Mouse (Mus musculus): ENCODE results near the gene Prdm11.

Gene Prdm11

DNA sequence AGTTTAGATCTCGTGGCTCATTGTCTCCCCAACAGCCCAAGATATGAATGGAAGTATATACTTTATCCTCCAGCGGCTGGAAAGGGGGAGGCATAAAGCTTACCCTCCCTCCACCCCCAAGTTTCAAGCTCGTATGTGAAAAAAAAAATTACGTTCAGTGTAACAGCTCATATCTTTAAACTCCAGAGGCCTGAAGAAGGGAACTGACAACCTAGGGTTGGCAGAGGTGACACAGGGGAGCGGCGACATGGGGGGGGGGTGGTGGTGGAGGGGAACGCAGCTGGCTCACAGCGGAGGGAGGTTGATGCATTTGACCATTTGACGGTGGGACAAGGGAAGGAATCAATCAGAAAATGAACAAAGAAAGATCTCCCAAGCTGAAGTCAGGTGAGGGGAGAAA is 74.9 kb downstream of the Prdm11 start:
- no peak for DNase-seq (ENCODE audit: extremely low read depth, insufficient read length, low spot score)

DNA sequence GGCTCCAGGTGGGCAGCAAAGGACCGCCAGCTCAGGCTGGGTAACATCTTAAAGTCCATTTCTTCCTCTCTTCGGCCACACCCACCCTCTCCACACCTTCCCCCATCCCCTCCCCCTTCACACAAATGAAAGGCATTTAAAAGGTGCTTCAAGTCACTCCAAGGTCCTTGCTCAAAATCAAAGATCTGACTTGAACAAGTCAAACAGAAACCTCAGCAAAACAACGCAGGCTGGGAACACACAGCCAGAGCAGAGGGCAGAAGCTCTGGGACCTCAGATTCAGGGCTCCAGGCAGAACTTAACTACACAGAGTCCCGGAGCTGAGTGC is 78.2 kb downstream of the Prdm11 start:
- DNase-seq (ENCODE audit: extremely low read depth, insufficient read length, low spot score) = no peak

DNA sequence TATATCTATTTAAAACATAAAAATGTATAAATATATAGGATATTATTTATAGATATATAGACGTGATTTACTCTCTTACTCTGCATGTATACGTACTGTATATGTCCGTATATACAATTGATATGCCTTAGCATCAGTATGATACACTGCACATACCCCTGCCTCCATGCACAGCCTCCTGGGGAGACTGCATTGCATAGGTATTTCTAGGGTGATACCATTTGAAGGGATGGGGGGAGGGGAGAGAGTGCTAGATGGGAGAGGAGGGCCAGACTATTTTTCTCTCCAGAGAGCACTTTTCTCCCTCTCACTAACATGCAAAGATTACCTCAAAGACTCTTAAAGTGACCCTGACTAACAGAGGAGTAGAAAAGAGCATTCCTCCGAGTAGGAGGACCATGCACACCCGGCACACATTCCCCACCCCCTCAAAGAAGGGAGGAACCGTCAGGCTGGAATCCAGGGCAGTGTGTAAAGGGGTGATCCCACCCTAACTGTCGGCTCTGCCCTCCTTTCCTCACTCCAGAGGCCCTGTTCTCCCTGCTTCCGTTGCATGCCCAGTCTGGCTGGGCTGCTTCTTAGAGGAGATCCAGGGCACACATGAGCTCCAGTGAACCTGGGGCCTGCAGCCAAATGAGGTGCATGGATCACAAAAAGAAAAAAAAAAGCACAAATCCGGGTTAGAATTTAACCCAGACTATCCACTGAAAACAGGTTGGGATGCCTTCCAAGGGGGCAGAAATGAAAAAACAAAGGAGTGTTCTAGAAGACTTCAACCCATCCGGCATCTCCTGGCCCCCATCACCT is 78.7 kb downstream of the Prdm11 start:
- no peak for DNase-seq (ENCODE audit: extremely low read depth, insufficient read length, low spot score)

DNA sequence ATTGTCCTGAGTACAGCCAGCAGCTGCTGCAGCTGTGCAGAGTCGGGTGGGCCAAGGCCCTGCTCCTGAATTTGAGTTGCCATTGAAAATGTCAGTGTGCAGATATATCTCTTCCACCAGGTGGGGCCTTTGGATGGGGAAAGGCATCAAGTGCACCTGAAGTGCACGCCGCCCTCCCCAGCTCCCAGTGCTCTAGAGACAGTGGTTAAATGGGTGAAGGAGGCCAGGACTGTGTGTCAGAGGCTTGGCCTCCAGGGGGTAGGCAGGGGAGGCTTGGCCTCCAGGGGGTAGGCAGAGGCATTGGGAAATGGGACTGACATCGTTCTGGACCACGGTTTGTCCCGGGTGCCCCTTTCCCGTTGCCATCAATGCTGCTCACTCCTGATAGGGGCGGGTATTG is 79.7 kb downstream of the Prdm11 start:
- no peak for DNase-seq (ENCODE audit: extremely low read depth, insufficient read length, low spot score)

DNA sequence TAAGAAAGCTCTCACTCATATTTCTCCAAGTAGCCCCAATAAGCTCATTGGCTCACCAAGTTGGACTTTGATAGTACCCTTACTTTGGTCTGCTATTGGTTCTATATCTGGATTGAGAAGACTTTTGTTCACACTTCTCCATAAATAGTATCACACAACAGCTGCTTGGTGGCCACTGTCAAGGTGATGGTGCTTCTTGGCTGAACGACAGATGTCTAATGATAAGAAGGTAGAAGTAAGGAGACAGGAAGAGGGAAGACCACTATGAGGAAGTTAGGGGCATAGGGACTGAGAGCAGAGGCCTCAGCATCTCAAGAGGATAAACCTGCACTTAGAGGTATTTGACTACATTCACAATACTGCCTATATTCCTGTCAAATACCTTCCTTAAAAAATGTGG is 81.6 kb downstream of the Prdm11 start:
- DNase-seq (ENCODE audit: extremely low read depth, insufficient read length, low spot score) = no peak

DNA sequence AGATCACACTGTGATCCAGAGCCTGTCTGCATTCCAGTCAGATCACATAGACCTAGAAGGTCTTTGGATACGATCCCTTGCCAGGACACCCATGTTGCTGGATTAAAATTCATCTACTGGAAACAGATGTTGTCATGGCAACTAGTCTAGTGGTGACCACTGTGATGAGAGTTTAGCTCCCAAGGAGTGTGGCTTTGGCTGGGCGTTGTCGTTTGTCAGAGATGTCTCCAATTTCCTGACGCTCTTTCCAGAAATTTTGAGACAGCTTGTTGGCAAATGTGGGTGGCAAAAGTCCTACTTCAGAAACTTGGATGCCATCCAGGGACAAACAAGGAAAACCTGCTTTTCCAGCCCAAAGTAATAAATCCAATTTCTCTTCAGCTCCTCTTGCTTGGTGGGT is 87.3 kb downstream of the Prdm11 start:
- no peak for DNase-seq (ENCODE audit: extremely low read depth, insufficient read length, low spot score)

DNA sequence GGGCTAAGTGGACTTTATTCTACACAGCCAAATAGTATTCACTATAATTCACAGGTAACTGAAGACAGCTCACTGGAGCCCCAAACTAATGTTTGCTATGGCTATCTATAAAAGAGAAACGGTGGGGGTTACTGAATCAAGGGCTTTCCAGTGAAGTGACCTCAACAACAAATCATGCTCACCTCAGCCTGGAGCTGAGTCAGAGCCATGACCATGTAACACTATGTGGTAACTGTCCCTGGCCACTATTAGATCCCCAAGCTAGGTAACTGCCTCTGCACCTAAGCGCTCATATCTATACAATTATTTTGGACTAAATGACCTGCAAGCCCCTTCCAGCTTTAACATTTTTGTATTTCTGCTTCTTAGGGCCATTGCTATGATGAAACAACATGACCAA is 89.0 kb downstream of the Prdm11 start:
- no peak for DNase-seq (ENCODE audit: extremely low read depth, insufficient read length, low spot score)

DNA sequence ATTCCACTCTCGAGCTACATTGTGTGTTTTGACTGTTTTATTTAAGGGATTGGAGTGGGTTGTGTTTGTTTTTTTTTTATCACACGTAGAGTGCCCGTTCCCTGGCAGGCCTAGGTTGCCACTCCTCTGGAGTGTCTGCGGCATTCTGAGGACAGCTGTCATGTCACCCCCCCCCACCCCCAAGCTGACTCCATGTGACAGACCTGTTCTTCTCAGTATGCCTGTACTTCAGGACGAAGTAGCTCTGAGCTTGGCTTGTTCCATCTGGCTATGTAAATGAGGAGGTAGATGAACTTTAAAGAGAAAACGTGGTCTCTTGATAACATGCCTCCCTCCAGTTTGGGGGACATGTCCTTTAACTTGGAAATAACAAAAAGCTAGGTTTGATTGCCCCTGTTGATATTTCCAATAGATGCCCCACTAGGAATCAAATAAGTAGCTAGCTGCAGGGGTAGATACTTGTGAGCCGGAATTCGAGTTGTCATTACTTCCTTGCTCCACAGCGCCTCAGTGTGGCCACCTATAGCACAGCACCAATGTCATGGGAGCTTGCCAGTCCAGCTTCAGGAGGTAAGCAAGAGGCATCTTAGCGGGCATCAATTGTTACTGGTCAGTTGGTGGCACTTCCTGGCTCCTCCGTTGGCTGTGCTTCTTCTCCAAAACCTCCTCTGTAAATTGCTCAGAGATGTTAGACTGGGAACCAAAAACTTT is 91.4 kb downstream of the Prdm11 start:
- DNase-seq (ENCODE audit: extremely low read depth, insufficient read length, low spot score) = no peak

DNA sequence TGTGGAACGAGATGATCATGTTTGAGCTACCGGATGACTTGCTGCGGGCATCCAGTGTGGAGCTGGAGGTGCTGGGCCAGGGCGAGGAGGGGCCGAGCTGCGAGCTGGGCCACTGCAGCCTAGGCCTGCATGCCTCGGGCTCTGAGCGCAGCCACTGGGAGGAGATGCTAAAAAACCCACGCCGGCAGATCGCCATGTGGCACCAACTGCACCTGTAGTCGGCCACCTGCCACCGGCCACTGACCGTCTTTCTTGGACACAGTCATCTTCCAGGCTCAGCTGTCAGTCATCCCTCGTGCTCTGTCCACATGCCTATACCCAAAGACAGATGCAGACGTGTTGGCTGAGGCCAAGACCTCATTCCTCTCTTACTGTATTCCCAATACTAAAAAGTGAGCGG is 92.5 kb downstream of the Prdm11 start:
- no peak for DNase-seq (ENCODE audit: extremely low read depth, insufficient read length, low spot score)

DNA sequence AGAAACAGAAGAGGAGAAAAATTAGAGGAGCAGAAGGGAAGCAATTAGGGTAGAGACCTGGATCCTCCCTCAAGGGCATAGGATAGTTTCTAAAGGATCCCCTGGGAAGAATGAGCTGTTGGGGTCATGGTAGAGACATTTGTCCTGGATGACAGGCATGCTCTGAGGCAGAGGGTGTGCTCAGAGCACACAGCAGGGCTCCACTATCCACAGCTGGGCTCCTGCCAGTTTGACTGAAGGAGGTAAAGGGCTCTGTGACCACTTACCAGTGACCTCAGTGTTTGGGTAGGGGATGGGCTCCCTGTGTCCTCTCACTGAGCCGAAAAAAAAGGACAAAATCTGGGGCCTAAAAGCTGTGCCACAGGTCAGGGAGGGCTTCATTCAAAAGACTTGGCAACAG is 96.4 kb downstream of the Prdm11 start:
- no peak for DNase-seq (ENCODE audit: extremely low read depth, insufficient read length, low spot score)

DNA sequence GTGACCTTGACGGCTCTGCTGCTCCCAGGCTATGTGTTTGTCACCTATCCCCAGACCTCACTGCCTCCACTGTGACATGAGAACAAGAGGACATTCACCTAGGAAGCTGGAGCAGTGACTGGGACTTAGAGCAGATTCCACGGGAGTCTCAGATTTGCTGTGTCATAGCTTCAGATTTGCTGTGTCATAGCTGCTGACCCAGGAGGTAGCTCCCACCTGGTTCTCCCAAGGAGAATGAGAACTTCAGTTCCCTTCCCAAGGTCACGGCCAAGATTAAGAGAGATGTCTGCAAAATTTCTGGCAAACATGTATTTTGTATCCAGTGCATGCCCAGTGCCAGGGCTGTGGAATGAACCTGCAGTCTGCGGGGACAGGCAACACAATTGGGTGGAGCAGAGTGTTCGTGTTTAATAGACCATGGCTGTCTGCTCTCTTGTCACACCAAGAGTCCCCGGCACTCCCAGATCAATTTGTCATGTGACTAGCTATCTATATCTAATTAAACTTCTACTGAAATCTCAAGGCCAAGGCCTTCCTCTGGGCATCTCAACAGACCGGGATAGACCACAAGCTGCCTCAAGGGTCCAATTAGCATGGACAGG is 97.2 kb downstream of the Prdm11 start:
- DNase-seq (ENCODE audit: extremely low read depth, insufficient read length, low spot score) = no peak

DNA sequence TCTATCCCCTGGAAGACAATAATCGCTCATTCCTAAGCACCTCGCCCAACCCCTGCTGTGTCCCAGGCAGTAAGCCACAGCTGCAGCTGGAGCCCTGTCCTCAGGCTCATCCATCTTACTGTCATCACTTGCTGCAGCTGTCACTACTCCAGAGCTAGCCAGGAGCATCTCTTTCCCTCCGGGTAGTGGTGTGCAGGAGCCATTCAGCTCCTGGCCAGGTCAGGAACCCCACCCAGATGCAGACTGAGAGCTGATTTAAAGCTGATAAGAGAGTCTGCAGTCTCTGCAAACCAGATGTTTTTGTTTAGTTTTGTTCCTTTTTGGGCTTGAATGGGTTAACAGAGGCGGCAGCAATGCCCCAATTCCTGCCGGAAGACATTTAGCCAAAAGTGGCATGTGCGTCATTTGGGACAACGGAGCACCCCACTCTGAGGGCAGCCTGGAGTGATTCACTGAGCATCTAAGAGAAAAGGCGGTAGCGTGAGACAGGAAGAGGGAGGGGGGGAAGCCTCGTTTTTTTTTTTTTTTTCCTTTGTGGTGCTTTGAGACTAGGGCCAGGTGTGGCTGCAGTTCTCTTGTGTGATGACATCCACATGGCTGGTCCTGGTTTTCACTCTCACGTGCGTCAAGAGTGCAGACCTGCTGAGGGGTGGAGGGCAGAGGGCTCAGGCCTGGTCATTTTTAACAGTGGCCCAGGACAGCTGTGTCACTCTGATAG is 97.8 kb downstream of the Prdm11 start:
- DNase-seq (ENCODE audit: extremely low read depth, insufficient read length, low spot score) = peak; percentile 64

DNA sequence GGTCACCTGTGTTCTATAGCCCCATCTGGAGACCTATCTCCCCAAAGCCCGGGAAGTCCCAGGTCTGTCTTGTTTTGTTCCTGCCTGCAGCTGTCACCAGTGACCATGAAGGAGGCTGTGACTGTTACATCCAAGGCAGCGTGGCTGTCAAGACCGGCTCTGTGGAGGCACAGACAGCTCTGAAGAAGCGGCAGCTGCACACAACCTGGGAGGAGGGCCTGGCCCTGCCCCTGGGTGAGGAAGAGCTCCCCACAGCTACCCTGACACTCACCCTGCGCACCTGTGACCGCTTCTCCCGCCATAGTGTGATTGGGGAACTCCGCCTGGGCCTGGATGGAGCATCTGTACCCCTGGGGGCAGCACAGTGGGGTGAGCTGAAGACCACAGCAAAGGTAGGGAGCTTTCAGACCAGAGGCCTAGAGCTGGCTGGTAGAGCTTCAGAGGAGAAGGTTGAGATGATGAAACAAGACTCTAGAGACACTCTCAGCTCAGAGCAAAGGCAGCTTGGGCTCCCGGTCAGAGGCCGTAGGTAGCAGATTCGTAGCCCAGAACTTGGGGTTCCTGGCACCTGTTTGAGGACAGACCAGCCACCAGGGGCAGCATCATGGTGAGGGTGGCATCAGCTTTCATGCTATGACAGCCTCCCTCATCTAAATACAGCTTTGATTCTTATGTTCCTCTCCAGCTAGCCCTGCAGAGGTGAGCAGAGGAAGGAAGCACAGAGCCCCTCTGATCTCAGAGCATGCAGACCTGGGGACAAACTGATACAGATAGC is 100.0 kb downstream of the Prdm11 start:
- peak; percentile 16 for DNase-seq (ENCODE audit: extremely low read depth, insufficient read length, low spot score)

DNA sequence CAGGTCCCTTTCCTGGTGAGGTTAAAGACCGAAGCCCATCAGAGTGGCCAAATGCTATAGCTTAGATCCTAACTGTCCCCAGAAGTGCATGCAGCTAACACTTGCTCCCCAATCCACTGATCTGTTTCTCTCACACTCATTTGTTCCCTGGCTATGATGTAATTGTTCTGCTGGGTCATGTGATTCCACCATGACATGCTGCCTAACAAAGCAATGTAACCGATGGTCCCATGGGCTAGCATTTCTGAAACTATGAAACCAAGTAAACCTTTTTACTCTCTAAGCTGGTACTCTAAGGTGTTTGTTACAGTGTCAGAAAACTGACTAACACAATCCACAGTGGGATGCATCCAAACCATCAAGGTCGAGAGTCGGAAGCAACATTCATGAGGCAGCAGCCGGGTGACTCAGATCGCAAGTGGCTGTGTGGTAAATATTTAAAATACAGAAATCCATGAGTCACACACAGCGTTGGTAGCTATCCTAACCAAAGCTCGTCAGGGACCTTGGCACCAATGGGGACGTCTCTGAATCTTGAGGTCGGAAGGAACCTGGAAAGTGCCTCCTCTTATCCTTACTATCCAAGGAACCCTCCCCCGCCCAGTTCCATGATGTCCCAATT is 100.7 kb downstream of the Prdm11 start:
- peak; percentile 71 for DNase-seq (ENCODE audit: extremely low read depth, insufficient read length, low spot score)

DNA sequence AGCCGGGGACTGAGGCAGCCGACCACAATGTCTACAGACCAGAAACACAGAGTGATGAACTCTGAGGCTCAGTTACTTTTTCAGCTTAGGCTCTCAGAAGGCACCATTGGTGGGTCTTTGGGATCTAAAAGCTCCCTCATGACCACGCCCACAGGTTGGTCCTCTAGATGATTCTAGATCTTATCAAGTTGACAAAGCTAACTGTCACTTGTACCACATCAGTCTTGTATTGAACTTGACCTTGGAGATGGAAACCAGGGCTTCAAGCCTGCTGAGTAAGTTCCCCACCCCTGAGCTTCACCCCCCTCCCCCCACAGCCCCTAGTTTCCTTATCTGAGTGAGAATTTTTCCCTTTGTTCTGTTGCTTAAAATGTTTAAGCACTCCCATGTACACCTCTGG is 101.6 kb downstream of the Prdm11 start:
- DNase-seq (ENCODE audit: extremely low read depth, insufficient read length, low spot score) = no peak

DNA sequence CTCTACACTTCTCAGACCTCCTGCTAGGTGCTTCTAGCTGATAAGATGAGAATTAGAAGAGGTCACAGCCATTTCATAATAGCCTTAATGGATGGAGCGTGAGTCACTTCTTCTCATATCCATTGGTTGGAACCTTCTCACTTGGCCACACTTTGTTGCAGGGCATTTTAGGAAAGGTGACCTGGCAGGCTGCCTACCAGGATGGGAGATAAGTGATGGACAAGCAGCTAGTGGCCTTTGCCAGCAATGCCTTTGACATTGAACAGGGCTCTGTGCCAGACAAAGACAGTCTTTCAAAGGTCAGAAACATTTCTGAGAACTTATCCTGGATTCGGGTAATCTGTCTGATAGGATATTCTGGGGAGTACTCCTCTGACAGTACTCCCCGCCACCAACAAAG is 102.6 kb downstream of the Prdm11 start:
- DNase-seq (ENCODE audit: extremely low read depth, insufficient read length, low spot score) = no peak

DNA sequence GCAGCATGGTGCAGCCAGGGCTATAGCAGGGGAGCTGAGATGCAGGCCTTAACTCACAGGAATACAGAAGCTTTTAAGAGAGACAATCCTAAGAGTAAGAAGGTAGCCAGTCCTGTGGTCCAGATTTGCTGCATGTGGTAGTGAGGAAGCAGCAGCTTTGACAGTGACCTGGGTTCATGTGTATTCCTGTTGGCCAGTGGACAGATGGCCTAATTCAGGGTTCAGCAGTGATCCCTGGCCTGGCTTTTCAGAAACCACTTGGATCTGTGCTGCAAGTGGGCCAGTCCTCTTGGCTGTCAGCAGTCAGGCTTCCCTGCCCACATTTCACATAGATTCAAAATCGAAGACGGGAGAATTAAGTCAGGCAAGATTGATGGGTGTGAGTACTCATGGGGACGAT is 104.5 kb downstream of the Prdm11 start:
- no peak for DNase-seq (ENCODE audit: extremely low read depth, insufficient read length, low spot score)

DNA sequence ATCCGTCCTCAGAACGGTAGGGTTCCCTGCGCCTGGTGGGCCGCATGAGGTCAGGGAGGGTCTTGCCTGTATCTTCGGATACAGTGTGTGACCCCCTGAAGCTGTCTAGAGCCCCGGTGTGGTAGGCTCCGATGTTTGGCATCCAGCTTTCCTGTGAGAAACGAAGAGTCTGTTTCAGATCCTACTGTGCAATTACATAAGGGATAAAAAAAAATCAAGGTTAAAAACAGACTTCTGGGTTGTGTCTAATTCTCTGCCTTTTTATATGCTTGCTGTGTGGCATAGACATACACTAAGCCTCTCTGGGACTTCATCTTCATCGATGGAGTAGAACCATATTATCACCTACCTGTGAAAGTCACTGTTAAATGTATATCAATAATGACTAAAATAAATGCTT is 105.0 kb downstream of the Prdm11 start:
- DNase-seq (ENCODE audit: extremely low read depth, insufficient read length, low spot score) = no peak

DNA sequence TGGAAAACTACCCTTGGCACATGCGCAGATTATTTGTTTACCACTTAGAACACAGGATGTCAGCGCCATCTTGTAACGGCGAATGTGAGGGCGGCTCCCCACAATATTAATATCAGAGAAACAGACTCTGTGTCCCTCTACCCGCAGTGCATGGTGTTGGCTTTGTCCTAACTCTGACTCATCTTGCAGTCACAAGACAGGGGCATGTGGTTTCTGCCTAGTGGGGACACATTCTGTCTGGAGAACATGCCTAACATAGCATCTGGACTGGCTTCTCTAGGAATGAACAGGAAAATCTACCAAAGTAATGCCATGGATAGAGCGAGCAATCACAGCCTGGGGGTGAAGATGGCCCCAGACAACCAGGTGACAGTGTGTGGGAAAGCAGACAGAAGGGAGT is 107.1 kb downstream of the Prdm11 start:
- peak; percentile 30 for DNase-seq (ENCODE audit: extremely low read depth, insufficient read length, low spot score)

DNA sequence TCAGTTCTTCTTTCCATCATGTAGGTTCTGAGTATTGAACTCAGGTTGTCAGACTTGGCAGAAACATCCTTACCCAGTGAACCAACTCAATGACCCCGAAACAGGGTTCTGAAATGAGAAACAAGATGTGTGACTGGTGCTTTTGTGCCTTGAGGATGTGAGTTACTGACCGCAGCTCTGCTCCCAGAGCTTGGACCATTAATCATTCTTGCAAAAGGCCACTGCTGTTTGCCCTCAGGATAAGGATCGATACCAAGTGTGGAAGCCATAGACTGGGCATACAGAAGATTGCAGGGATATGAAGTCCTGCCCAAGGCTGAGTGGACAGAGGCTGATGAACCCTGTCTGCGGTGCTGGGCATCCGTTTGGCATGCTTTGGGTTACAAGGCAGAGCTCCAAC is 107.9 kb downstream of the Prdm11 start:
- DNase-seq (ENCODE audit: extremely low read depth, insufficient read length, low spot score) = no peak

Measured in 3134 (cell line).